Mouse (Mus musculus) olfactory bulb, adult 2 months (tissue): ENCODE measurements around the gene Hddc3. TPM values are rescaled to one million over a fixed set of nuclear protein-coding genes. Genes with fewer than 3 reads are reported as not detected.

ENCODE experiments used
- H3K27ac ChIP-seq: fragments of 200-500 bp; 2 replicates; pipeline ENCODE4 v1.5.1; 2012; ENCODE audit warnings: low read depth, low read length; ENCODE audit not compliant: insufficient read depth
- H3K4me1 ChIP-seq: fragments of 200-500 bp; 2 replicates; pipeline ENCODE4 v1.6.1; 2012; ENCODE audit warnings: low read length; ENCODE audit not compliant: control insufficient read depth, insufficient read depth
- H3K4me3 ChIP-seq: fragments of 200-500 bp; 2 replicates; pipeline ENCODE4 v1.5.1; 2012; ENCODE audit warnings: mild to moderate bottlenecking, low read depth, low read length, moderate library complexity; ENCODE audit not compliant: insufficient read depth
- CTCF ChIP-seq: fragments of 200-500 bp; IDR thresholded peaks from 2 replicates; pipeline ENCODE4 v1.5.1; 2012; ENCODE audit warnings: low read depth, mild to moderate bottlenecking, low read length, moderate library complexity; ENCODE audit not compliant: insufficient read depth
- POLR2A ChIP-seq: fragments of 200-500 bp; IDR thresholded peaks from 2 replicates; pipeline ENCODE4 v1.6.1; 2012; ENCODE audit warnings: mild to moderate bottlenecking, low read depth, low read length, moderate library complexity; ENCODE audit not compliant: insufficient read depth
- WGBS: fragments of 180-500 bp; shearing (Covaris S2); methylation state at CpG from one replicate; pipeline ENCODE4 v1.1.7; 2018; 5-methylcytosine and 5-hydroxymethylcytosine counted together
- polyA plus RNA-seq: library from polyadenylated mRNA; stranded (reverse); fragments of >200 nt; gene quantifications from 2 replicates; pipeline ENCODE4 v1.2.4, GENCODE M21; 2012; ENCODE audit warnings: low replicate concordance; ENCODE audit not compliant: missing spikeins, insufficient read depth, insufficient read length

Hddc3 gene
- polyA plus RNA-seq, 1 experiment = not detected

DNA sequence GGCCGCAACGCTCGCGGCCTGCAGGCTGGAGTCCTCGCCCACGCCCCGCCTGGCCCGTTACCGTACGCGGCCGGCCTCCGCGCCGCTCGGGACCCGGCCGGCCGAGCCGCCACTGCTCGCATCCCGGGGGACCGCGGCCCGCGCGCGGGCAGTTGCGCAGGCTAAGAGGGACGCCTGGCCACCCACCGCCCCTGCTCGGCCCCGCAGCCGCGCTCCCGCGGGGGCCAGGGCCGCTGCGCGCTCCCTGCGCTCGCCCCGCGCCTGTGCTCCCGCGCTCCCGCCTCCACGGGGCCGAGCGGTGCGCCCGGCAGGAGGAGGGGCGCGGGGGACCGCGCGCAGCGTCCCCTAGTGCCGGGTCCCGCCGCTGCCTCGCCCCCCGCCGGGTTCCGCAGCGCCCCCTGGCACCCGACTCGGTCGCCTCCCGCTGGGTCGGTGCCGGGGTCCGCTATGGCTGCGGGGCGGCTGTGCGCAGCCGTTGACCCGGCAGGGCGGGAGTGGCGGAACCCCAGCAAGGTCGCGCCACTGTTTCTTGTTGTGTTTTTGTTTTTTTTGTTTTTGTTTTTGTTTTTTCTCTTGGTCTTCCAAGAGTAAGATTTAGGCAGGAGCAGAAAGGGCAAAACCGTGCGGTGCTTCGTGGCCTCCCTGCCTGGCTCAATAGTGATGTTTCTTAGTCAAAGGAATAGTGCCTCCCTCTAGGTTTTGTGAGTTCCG, 28.3 kb downstream of the Hddc3 start, which contains the start of gene Man2a2:
Gene Man2a2, minus strand, starts transcription at position 335 of the 711 bp plus-strand sequence.
- Histone ChIP-seq H3K4me3 (peak within 1 kb of the TSS; percentile 96), H3K27ac (peak within 1 kb of the TSS; percentile 95), H3K4me1 (peaks cover 27% of the 10 kb centered on the region)
- TF ChIP-seq POLR2A (0 out of 2 replicates have a peak, but pooled peaks have one; percentile 40), CTCF (peak; percentile 97)
- under 1% methylated on average over 86 of the region's 86 CpGs for WGBS

DNA sequence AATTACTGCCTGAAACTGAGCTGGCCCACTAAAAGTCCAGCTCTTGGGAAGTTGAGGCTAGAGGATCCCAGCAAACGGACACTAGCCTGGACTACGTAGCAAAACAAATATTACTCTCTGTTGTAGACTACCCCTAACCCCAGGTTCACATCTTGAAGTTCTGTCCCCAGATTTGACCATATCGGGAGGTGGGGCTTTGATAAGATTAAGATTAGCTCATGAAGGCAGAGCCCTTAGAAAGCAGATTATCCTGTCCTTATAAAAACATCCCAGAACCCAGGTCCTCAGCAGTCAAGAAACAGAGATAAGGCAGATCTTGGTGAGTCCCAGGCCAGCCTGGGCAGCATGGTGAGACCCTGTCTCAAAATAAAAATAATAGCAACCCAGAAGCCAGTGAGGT, 29.3 kb downstream of the Hddc3 start:
- Histone ChIP-seq H3K27ac (no peak overlapping the region), H3K4me1 (peaks cover 27% of the 10 kb centered on the region), H3K4me3 (no peak overlapping the region)
- TF ChIP-seq POLR2A = no peak
- TF ChIP-seq CTCF = no peak
- WGBS = 89% methylated on average over 3 of the region's 3 CpGs

DNA sequence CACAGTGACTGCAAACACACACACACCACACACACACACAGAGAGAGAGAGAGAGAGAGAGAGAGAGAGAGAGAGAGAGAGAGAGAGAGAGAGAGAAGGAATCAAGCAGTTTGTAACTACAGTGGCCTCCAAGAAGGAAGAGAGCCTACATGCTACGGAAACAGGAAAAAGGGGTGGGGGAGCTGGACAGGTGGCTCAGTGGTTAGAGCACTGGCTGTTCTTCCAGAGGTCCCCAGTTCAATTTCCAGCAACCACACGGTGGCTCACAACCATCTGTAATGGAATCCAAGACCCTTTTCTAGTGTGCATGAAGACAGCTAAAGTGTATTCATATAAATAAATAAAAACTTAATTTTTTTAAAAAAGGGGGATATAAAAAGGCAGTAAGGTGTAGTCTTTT, 29.8 kb downstream of the Hddc3 start:
- no peak overlapping the region for H3K4me3 ChIP-seq
- no peak overlapping the region for H3K27ac ChIP-seq
- H3K4me1 ChIP-seq = peaks cover 24% of the 10 kb centered on the region
- TF ChIP-seq CTCF (no peak), POLR2A (no peak)
- WGBS = 57% methylated on average over 2 of the region's 2 CpGs

DNA sequence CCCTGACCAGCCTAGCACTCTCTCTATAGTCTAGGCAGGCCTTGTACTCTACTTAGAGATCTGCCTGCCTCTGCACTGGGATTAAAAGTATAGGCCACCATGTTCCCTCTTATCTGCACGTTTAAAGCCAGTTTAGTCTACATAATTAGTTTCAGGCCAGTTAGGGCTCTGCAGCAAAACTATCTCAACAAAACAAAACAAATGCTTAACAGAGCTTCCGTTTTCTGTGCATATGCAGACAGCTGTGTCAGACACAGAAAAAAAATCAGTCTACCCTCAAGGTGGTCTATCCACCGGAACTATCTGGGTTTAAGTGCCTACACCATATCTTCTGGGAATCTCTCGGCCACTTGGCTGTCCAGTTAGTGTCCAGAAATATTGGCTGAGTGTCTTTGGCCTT, 30.4 kb downstream of the Hddc3 start:
- no peak for TF ChIP-seq POLR2A
- H3K27ac ChIP-seq = no peak overlapping the region
- H3K4me3 ChIP-seq = no peak overlapping the region
- H3K4me1 ChIP-seq = peaks cover 17% of the 10 kb centered on the region
- WGBS = 78% methylated on average over 4 of the region's 4 CpGs

DNA sequence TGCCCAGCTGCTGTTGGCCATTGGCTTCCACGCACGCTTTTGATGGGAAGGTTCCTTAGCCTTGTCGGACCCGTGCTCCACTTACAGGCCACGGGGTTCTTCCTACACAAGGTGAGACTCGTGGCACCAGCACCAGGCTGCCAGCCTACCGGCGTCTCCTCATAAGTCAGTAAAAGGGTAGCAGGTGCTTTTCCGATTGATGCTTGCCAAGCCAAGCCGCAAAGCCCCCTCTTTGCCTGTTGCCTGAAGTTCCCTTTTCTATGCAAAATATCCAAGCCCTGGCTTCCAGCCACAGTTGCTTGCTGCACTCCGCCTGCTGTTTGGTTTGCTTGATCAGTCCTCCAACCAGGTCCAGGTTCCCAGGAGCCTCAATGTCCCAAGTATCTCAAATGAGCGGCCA, 30.9 kb downstream of the Hddc3 start:
- peaks cover 13% of the 10 kb centered on the region for H3K4me1 ChIP-seq
- H3K27ac ChIP-seq = no peak overlapping the region
- TF ChIP-seq CTCF (no peak), POLR2A (no peak)
- WGBS = 70% methylated on average over 12 of the region's 12 CpGs
- no peak overlapping the region for H3K4me3 ChIP-seq

DNA sequence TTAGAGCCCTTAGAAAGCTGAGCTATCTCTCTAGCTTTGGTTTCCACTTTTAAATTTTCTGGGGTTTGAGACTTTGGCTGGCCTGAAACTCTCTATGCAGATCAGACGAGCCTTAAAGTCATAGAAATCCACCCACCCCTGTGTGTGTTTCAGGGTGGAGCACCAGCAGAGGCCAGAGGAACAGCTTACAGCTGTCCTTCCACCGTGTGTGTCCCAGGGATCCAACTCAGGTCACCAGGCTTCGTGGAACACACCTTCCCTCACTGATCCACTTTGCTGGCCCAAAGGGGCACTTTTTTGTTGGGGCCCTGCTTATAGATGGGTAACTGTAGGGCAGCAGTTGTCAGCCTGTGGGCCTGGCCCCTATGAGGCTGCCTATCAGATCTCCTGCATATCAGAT, 31.4 kb downstream of the Hddc3 start:
- WGBS = 59% methylated on average over 3 of the region's 3 CpGs
- TF ChIP-seq POLR2A (no peak), CTCF (no peak)
- Histone ChIP-seq H3K27ac (no peak overlapping the region), H3K4me3 (no peak overlapping the region), H3K4me1 (peaks cover 9% of the 10 kb centered on the region)

DNA sequence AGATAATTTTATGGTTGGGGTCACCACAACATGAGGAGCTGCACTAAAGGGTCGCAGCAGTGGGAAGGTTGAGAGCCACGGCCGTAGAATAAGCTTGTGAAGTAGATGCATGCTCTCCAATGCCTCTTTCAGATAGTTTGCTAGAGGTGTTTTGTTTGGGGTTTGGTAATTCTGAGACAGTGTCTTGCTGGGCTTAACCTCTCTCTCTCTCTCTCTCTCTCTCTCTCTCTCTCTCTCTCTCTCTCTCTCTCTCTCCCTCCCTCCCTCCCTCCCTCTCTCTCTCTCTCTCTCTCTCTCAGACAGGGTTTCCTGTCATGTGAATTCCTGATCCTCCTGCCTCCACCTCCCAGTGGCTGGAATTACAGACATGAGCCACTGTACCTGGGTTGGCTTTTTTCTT, 31.8 kb downstream of the Hddc3 start:
- 91% methylated on average over 3 of the region's 3 CpGs for WGBS
- TF ChIP-seq POLR2A (no peak), CTCF (no peak)

DNA sequence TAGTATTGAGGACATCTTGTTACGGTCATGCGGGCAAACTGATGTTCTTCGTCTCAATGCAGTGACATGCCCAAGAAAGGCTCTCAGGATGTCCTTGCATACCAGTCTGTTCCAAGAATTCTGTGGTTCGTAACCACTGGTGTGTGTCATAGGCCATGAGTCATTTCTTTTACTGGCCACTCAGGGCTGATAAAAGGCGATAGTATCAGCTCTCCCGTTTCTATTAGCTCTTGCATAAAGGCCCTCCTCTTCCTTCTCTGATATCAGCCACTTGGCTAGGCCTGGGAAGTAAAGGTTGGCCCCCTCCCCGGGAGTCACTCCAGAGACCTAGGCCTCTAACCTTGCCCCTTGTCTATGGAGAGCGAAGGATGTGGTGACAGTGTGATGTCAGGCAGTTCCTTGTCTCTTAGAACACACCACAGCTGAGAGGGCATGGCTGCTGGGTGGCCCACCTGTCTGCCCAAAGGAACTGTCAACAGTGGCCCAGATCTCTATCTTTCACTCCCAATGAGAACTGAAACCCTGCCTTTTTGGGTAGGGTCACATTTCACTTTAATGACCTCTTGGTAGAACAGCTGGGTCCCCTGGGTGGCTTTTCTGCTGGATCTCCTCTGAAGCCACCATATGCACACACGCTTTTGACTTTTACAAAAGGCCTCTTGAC, 32.6 kb downstream of the Hddc3 start:
- no peak for TF ChIP-seq POLR2A
- no peak for TF ChIP-seq CTCF
- H3K4me1 ChIP-seq = peaks cover 6% of the 10 kb centered on the region; the same call in 1 of the 2 replicates
- 75% methylated on average over 9 of the region's 9 CpGs for WGBS
- H3K4me3 ChIP-seq = no peak overlapping the region
- no peak overlapping the region for H3K27ac ChIP-seq

More for the DNA sequence above, 31.8 kb downstream of the Hddc3 start:
- peaks cover 6% of the 10 kb centered on the region; the same call in 1 of the 2 replicates for H3K4me1 ChIP-seq
- no peak overlapping the region for H3K4me3 ChIP-seq
- H3K27ac ChIP-seq = no peak overlapping the region

DNA sequence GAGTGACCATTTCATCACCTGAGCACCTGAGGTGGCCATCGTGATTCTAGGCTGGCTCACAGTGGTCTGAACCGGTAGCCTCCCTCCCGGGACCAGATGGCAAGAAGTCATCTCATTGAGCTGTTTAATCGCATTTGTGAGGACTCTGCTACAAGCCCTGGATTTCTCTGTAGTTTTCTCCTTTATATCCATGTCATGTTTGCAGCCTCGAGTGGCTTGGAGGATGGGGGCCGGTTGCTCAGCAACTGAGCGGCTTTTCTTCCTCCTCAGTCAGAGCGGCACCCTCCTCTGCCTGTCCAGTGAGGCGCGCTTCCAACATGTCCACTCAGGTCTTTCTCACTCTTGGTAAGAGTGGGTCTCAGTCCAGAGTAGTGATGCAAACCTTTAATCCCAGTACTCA, 33.3 kb downstream of the Hddc3 start:
- Histone ChIP-seq H3K4me1 (peaks cover 6% of the 10 kb centered on the region; the same call in 1 of the 2 replicates), H3K27ac (no peak overlapping the region), H3K4me3 (no peak overlapping the region)
- 57% methylated on average over 10 of the region's 10 CpGs for whole genome bisulfite sequencing
- no peak for TF ChIP-seq CTCF
- no peak for TF ChIP-seq POLR2A

DNA sequence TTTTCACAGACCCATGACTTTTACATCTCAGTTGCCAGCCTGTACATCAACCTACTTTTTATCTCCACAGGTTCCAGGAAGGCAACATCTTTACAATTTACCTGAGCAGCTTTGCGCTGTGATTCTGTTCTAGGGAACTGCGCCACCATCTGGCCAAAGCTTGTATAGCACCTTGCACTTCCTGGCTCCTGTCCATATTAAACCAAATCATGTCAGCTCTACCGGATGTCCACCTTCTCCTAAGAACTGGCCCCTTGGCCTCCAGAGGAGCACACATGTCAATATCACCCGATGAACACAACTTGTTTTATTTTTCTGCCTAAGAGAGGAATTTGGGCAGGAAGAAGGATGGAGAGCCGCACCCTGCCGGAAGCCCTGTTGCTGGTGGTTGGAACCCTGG, 34.6 kb downstream of the Hddc3 start:
- peaks cover 7% of the 10 kb centered on the region for H3K4me1 ChIP-seq
- no peak overlapping the region for H3K4me3 ChIP-seq
- TF ChIP-seq POLR2A (no peak), CTCF (no peak)
- no peak overlapping the region for H3K27ac ChIP-seq
- 38% methylated on average over 6 of the region's 6 CpGs for WGBS
